Mouse (Mus musculus): ENCODE results near the gene Acer3. TPM values are rescaled to one million over a fixed set of nuclear protein-coding genes. Genes with fewer than 3 reads are reported as not detected.

The Acer3 gene
- 18.7 and 21.5 TPM in 2 replicates for polyA plus RNA-seq (2014; fragmentation: Nextera tagmentation; extraction: Ambion mirVana)

DNA sequence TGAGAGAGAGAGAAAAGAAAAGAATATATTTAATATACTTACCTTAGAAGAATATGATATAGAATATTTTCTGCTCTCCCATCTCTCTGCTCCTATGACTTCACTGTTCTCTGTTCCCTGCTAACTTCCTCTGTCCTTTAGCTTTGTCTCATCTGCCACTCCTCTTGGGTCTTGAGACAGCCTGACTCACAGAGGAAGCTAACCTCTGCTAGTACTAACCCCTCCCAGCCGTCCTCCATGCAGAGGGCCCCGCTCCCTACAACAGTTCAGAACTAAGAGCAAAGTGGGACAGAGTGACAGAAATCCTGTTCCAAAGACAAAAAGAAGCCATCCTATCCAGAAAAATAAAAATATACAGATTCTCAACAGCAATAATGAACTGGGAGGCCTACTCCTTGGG is at the start of gene Acer3:
Acer3 (minus strand) TSS at position 126 of the 400 bp plus-strand sequence.
- WGBS, result 80% methylated on average over 2 of the region's 2 CpGs
- Histone ChIP-seq H3K9ac (replicated peaks; ENCODE audit: low read length) (no peak within 1 kb of the TSS), H3K4me2 (ENCODE audit: low read depth, low read length) (no peak within 1 kb of the TSS), H3K4me3 (ENCODE audit: low read depth, low read length) (no peak within 1 kb of the TSS), H3K9me3 (replicated peaks; ENCODE audit: control insufficient read depth, low read length) (no peaks in the 10 kb centered on the region), H3K27ac (replicated peaks; ENCODE audit: low read depth, low read length) (no peak within 1 kb of the TSS), H3K27me3 (ENCODE audit: control insufficient read depth, insufficient read depth, low read length) (no peaks in the 10 kb centered on the region), H3K4me1 (ENCODE audit: control insufficient read depth, insufficient read depth, low read length) (no peaks in the 10 kb centered on the region), H3K36me3 (replicated peaks; ENCODE audit: control insufficient read depth, insufficient read depth, low read depth, low read length) (no peaks in the 10 kb centered on the region)
- ATAC-seq (replicated peaks; ENCODE audit: insufficient number of reproducible peaks, low FRiP score, low TSS enrichment, low read depth) (no peak), DNase-seq (ENCODE audit: low spot score) (no peak)

GRCm38 (mm10) chr7:98369762-98370369 is 48.9 kb upstream of the Acer3 start:
- no peak overlapping the region for H3K9ac ChIP-seq (replicated peaks; ENCODE audit: low read length)
- H3K4me3 ChIP-seq (ENCODE audit: low read depth, low read length), result no peak overlapping the region
- H3K27ac ChIP-seq (replicated peaks; ENCODE audit: low read depth, low read length), result no peak overlapping the region
- H3K4me1 ChIP-seq (ENCODE audit: control insufficient read depth, insufficient read depth, low read length), result no peaks in the 10 kb centered on the region
- no peak for ATAC-seq (replicated peaks; ENCODE audit: insufficient number of reproducible peaks, low FRiP score, low TSS enrichment, low read depth)
- DNase-seq (ENCODE audit: low spot score), result no peak
- no peak overlapping the region for H3K4me2 ChIP-seq (ENCODE audit: low read depth, low read length)
- H3K36me3 ChIP-seq (replicated peaks; ENCODE audit: control insufficient read depth, insufficient read depth, low read depth, low read length), result no peaks in the 10 kb centered on the region
- WGBS, result 41% methylated on average over 10 of the region's 10 CpGs
- H3K9me3 ChIP-seq (replicated peaks; ENCODE audit: control insufficient read depth, low read length), result no peaks in the 10 kb centered on the region
- no peaks in the 10 kb centered on the region for H3K27me3 ChIP-seq (ENCODE audit: control insufficient read depth, insufficient read depth, low read length)

DNA sequence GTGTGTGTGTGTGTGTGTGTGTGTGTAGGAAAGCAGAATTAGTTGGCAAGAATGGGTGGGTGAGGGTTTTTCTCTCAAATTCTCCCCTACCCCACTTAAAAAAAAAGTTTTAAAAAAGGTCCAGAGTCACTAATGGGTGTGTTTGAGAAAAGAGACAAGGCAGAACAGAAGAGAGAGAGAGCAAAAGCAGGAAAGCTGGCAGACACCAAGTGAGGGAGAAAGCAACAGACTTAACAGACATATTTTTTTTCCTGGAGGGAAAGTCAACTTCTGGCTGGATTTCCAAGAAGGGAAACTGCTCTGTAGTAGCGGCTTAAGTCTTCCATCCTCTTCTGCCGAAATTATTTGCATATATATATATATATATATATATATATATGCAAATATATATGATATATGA is 40.7 kb upstream of the Acer3 start:
- Histone ChIP-seq H3K36me3 (replicated peaks; ENCODE audit: control insufficient read depth, insufficient read depth, low read depth, low read length) (no peaks in the 10 kb centered on the region), H3K27me3 (ENCODE audit: control insufficient read depth, insufficient read depth, low read length) (no peaks in the 10 kb centered on the region), H3K9me3 (replicated peaks; ENCODE audit: control insufficient read depth, low read length) (no peaks in the 10 kb centered on the region), H3K4me3 (ENCODE audit: low read depth, low read length) (peak overlapping the region; percentile 84; the same call in 1 of the 2 replicates), H3K4me2 (ENCODE audit: low read depth, low read length) (no peak overlapping the region), H3K4me1 (ENCODE audit: control insufficient read depth, insufficient read depth, low read length) (peaks cover 9% of the 10 kb centered on the region), H3K27ac (replicated peaks; ENCODE audit: low read depth, low read length) (no peak overlapping the region), H3K9ac (replicated peaks; ENCODE audit: low read length) (no peak overlapping the region)
- DNase-seq (ENCODE audit: low spot score), result no peak
- 36% methylated on average over 2 of the region's 2 CpGs for WGBS
- no peak for ATAC-seq (replicated peaks; ENCODE audit: insufficient number of reproducible peaks, low FRiP score, low TSS enrichment, low read depth)

GRCm38 (mm10) chr7:98361063-98361652 is 40.1 kb upstream of the Acer3 start, which contains the start of gene Tsku:
TSS of gene Tsku (minus strand) at chr7:98361328.
- under 1% methylated on average over 52 of the region's 52 CpGs for WGBS
- peaks cover 9% of the 10 kb centered on the region for H3K4me1 ChIP-seq (ENCODE audit: control insufficient read depth, insufficient read depth, low read length)

DNA sequence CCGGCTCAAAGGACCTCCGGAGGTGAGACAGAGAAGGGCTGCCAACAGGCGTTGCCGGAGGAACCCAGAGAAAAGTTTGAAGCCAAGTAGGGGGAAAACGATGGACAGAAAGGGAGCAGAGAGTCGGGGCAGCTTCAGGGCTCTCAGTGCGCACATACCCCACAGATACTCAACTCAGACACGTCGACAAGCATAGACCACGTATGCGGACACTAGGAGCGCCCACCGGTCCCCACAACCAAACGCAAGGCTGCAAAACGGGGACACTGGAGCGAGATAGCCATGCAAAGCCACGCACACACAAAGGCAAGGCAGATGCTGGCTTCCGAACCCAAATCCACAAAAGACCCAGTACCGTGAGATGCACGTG is 39.6 kb upstream of the Acer3 start:
- Histone ChIP-seq H3K27ac (replicated peaks; ENCODE audit: low read depth, low read length) (peak overlapping the region; percentile 76), H3K4me2 (ENCODE audit: low read depth, low read length) (peak overlapping the region; percentile 89), H3K9me3 (replicated peaks; ENCODE audit: control insufficient read depth, low read length) (no peaks in the 10 kb centered on the region), H3K9ac (replicated peaks; ENCODE audit: low read length) (peak overlapping the region; percentile 84), H3K4me1 (ENCODE audit: control insufficient read depth, insufficient read depth, low read length) (peaks cover 14% of the 10 kb centered on the region), H3K4me3 (ENCODE audit: low read depth, low read length) (peak overlapping the region; percentile 84), H3K36me3 (replicated peaks; ENCODE audit: control insufficient read depth, insufficient read depth, low read depth, low read length) (no peaks in the 10 kb centered on the region), H3K27me3 (ENCODE audit: control insufficient read depth, insufficient read depth, low read length) (no peaks in the 10 kb centered on the region)
- DNase-seq (ENCODE audit: low spot score) (no peak), ATAC-seq (replicated peaks; ENCODE audit: insufficient number of reproducible peaks, low FRiP score, low TSS enrichment, low read depth) (peak; percentile 11)
- 0% methylated on average over 20 of the region's 20 CpGs for WGBS

More at GRCm38 (mm10) chr7:98361063-98361652, 40.1 kb upstream of the Acer3 start, which contains the start of gene Tsku:
- H3K4me3 ChIP-seq (ENCODE audit: low read depth, low read length), result peak within 1 kb of the TSS; percentile 84
- H3K27me3 ChIP-seq (ENCODE audit: control insufficient read depth, insufficient read depth, low read length), result no peaks in the 10 kb centered on the region
- peak within 1 kb of the TSS; percentile 89 for H3K4me2 ChIP-seq (ENCODE audit: low read depth, low read length)
- no peaks in the 10 kb centered on the region for H3K9me3 ChIP-seq (replicated peaks; ENCODE audit: control insufficient read depth, low read length)
- H3K36me3 ChIP-seq (replicated peaks; ENCODE audit: control insufficient read depth, insufficient read depth, low read depth, low read length), result no peaks in the 10 kb centered on the region
- H3K27ac ChIP-seq (replicated peaks; ENCODE audit: low read depth, low read length), result peak within 1 kb of the TSS; percentile 76
- ATAC-seq (replicated peaks; ENCODE audit: insufficient number of reproducible peaks, low FRiP score, low TSS enrichment, low read depth) (peak; percentile 91), DNase-seq (ENCODE audit: low spot score) (peak; percentile 99)
- peak within 1 kb of the TSS; percentile 84 for H3K9ac ChIP-seq (replicated peaks; ENCODE audit: low read length)

DNA sequence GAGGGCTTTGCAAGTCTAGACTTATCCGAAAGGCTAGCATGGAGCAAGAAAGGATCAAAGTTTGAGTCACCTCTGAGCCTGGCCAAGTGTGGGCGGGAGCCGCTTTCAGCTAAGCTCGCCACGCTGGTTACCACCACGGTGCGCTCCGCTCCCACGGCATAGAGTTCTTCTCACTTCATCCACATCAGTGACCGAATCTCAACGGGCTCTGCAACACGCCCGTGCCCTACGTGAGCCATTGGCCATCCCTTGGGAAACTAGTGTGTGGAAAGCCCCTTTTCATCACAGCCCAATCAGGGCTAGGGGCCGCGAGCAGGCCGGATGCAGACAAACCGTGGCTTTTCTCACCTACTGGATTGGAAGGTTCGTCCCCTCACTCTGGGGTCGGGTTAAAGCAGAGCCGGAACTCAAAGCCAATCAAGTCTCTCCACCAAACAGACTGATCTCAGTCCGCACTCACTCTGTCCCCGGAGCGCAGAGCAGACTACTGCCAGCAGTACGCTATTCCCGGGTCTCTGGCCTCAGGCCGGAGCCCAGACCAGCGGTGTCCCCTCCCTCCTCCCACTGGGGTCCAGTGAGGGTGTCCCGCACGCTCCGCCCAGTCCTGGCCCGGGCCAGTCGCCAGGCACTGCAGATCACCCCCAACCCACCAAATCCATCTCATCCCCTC is 39.1 kb upstream of the Acer3 start:
- ATAC-seq (replicated peaks; ENCODE audit: insufficient number of reproducible peaks, low FRiP score, low TSS enrichment, low read depth) (peak; percentile 61), DNase-seq (ENCODE audit: low spot score) (peak; percentile 75)
- Histone ChIP-seq H3K4me3 (ENCODE audit: low read depth, low read length) (peak overlapping the region; percentile 84), H3K9me3 (replicated peaks; ENCODE audit: control insufficient read depth, low read length) (no peaks in the 10 kb centered on the region), H3K27me3 (ENCODE audit: control insufficient read depth, insufficient read depth, low read length) (no peaks in the 10 kb centered on the region), H3K27ac (replicated peaks; ENCODE audit: low read depth, low read length) (peak overlapping the region; percentile 76), H3K4me1 (ENCODE audit: control insufficient read depth, insufficient read depth, low read length) (peaks cover 17% of the 10 kb centered on the region), H3K36me3 (replicated peaks; ENCODE audit: control insufficient read depth, insufficient read depth, low read depth, low read length) (no peaks in the 10 kb centered on the region), H3K4me2 (ENCODE audit: low read depth, low read length) (peak overlapping the region; percentile 89), H3K9ac (replicated peaks; ENCODE audit: low read length) (peak overlapping the region; percentile 84)
- WGBS, result under 1% methylated on average over 33 of the region's 33 CpGs

DNA sequence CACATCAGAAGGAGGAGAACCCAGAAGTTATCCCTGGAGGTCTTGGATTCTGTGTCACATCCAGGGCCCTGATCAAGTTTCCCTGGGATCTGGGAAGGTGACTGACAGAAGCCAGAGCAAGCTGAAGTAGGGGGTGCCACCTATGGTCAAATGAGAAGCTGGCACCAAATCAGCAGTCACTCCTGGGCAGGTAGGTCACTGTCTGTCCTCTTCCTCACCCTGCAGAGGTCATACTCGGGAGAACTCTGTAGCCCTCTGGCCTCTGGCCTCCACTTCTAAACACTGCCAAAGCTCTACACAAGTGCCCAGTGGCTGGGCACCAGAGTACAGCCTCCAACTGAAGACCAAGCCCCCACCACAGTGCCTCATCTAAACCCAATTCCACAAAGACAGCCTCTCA is 37.0 kb upstream of the Acer3 start:
- Histone ChIP-seq H3K4me2 (ENCODE audit: low read depth, low read length) (no peak overlapping the region), H3K36me3 (replicated peaks; ENCODE audit: control insufficient read depth, insufficient read depth, low read depth, low read length) (no peaks in the 10 kb centered on the region; the same call in 1 of the 2 replicates), H3K9ac (replicated peaks; ENCODE audit: low read length) (no peak overlapping the region), H3K4me3 (ENCODE audit: low read depth, low read length) (no peak overlapping the region), H3K27me3 (ENCODE audit: control insufficient read depth, insufficient read depth, low read length) (no peaks in the 10 kb centered on the region), H3K9me3 (replicated peaks; ENCODE audit: control insufficient read depth, low read length) (no peaks in the 10 kb centered on the region), H3K4me1 (ENCODE audit: control insufficient read depth, insufficient read depth, low read length) (peaks cover 24% of the 10 kb centered on the region), H3K27ac (replicated peaks; ENCODE audit: low read depth, low read length) (no peak overlapping the region)
- 23% methylated on average over 1 of the region's 1 CpGs for WGBS
- ATAC-seq (replicated peaks; ENCODE audit: insufficient number of reproducible peaks, low FRiP score, low TSS enrichment, low read depth), result no peak
- no peak for DNase-seq (ENCODE audit: low spot score)

GRCm38 (mm10) chr7:98357324-98357723 is 36.3 kb upstream of the Acer3 start:
- no peaks in the 10 kb centered on the region for H3K27me3 ChIP-seq (ENCODE audit: control insufficient read depth, insufficient read depth, low read length)
- H3K36me3 ChIP-seq (replicated peaks; ENCODE audit: control insufficient read depth, insufficient read depth, low read depth, low read length), result peaks cover 4% of the 10 kb centered on the region; the same call in 1 of the 2 replicates
- peaks cover 24% of the 10 kb centered on the region for H3K4me1 ChIP-seq (ENCODE audit: control insufficient read depth, insufficient read depth, low read length)
- H3K9ac ChIP-seq (replicated peaks; ENCODE audit: low read length), result 0 out of 2 replicates have a peak overlapping the region, but pooled peaks have one; percentile 8
- DNase-seq (ENCODE audit: low spot score), result no peak
- no peaks in the 10 kb centered on the region for H3K9me3 ChIP-seq (replicated peaks; ENCODE audit: control insufficient read depth, low read length)
- H3K4me3 ChIP-seq (ENCODE audit: low read depth, low read length), result no peak overlapping the region
- H3K27ac ChIP-seq (replicated peaks; ENCODE audit: low read depth, low read length), result no peak overlapping the region
- 66% methylated on average over 5 of the region's 5 CpGs for WGBS
- no peak for ATAC-seq (replicated peaks; ENCODE audit: insufficient number of reproducible peaks, low FRiP score, low TSS enrichment, low read depth)
- H3K4me2 ChIP-seq (ENCODE audit: low read depth, low read length), result no peak overlapping the region
